Mouse (Mus musculus): Measurements from ENCODE around the gene Serpina1e. TPM values are rescaled to one million over a fixed set of nuclear protein-coding genes. Genes with fewer than 3 reads are reported as not detected.

Gene Serpina1e
- polyA plus RNA-seq, 1 experiment from 2014 or later = 82.4 TPM

DNA sequence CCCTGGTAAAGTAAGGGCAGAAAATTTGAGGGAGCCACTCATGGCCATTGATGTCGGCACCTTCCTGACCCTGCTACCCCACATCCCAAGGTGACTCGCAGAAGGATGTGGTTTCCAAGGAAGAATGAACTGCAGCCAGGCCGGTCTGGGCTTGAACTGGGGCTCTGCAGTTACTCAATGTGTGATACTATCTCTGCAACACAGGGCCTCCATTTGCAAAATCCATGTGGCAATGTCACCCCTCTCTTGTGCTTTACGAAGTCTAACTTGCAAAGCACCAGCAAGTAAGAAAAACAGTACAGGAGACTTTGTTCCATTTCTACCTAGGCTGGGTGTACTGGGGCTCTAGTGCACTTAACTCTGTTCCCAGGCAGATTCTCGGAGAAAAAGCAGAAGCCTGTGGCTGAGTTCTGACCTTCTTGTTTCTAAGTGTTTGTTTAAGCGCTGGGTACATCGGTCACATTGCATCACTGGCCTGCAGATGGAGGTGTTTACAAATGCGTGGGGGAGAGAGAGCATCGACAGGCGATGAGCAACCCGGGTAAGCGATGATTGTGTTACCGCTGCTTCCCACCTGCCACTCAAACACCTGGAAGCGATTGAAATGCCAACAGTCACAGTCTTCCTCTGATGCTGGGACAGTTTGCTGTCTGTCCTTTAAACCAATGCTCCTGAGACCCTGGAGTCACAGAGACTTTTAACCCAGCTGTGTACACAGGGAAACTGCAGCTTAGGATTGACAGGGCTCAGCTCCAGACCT, 30.2 kb upstream of the Serpina1e start:
- H3K4me3 ChIP-seq (replicated peaks) = no peak overlapping the region
- ATAC-seq (ENCODE audit: low read depth) (peak; percentile 61), DNase-seq (no peak)
- WGBS (ENCODE audit: insufficient replicate concordance) = 39% methylated on average over 14 of the region's 14 CpGs
- H3K9ac ChIP-seq = no peak overlapping the region
- H3K36me3 ChIP-seq = no peaks in the 10 kb centered on the region
- no peaks in the 10 kb centered on the region for H3K27me3 ChIP-seq
- H3K4me1 ChIP-seq (replicated peaks) = peaks cover 4% of the 10 kb centered on the region
- 0 out of 2 replicates have a peak overlapping the region, but pooled peaks have one; percentile 19 for H3K4me2 ChIP-seq
- H3K27ac ChIP-seq = peak overlapping the region; percentile 70
- H3K9me3 ChIP-seq (replicated peaks) = no peaks in the 10 kb centered on the region

DNA sequence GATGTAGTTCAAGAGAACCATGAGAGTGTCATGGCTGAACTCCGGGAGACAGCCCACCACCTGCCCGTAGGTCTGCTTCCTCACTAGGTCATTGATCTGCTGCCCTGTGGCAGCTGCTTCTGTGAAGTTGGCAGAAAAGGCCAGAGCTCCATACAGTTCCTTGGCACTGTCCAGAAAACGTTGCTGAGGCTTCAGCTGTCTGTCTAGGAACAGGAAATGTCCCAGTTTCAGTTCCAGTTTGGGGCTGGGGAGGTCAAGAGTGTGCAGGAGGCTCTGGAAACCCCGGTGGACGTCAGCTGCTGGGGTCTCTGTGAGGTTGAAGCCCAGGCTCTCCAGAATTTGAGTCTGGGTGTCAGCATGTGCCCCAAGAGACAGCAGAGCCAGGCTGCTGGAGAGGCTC, 27.1 kb upstream of the Serpina1e start:
- no peaks in the 10 kb centered on the region for H3K27me3 ChIP-seq
- no peaks in the 10 kb centered on the region for H3K9me3 ChIP-seq (replicated peaks)
- peaks cover 4% of the 10 kb centered on the region for H3K4me1 ChIP-seq (replicated peaks)
- H3K4me3 ChIP-seq (replicated peaks) = no peak overlapping the region
- no peaks in the 10 kb centered on the region for H3K36me3 ChIP-seq
- DNase-seq (no peak), ATAC-seq (ENCODE audit: low read depth) (no peak)
- no peak overlapping the region for H3K27ac ChIP-seq
- no peak overlapping the region for H3K9ac ChIP-seq
- WGBS (ENCODE audit: insufficient replicate concordance) = 46% methylated on average over 5 of the region's 5 CpGs
- no peak overlapping the region for H3K4me2 ChIP-seq

DNA sequence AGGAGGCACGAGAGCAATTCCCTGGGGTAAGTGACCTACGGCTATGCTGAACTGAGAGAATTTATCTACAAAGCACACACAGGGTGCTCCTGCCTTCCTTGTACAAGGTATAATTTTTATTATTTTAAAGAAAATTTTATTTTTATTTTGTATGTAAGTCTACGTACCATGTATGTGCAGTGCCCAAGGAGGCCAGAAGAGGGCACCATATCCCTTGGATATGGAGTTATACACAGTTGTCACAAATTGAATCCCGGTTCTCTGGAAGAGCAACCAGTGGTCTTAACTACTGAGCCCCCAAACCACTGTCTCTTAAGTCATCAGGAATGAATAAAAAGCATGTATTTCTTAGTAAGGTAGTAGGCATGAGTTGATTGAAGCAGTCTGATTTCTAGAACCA, 26.2 kb upstream of the Serpina1e start:
- Histone ChIP-seq H3K27ac (no peak overlapping the region), H3K4me1 (replicated peaks) (peaks cover 4% of the 10 kb centered on the region; the same call in 1 of the 2 replicates), H3K36me3 (no peaks in the 10 kb centered on the region), H3K4me3 (replicated peaks) (no peak overlapping the region), H3K4me2 (no peak overlapping the region), H3K27me3 (no peaks in the 10 kb centered on the region), H3K9ac (no peak overlapping the region), H3K9me3 (replicated peaks) (no peaks in the 10 kb centered on the region)
- no peak for ATAC-seq (ENCODE audit: low read depth)
- DNase-seq = no peak
- 60% methylated on average over 4 of the region's 4 CpGs for WGBS (ENCODE audit: insufficient replicate concordance)

DNA sequence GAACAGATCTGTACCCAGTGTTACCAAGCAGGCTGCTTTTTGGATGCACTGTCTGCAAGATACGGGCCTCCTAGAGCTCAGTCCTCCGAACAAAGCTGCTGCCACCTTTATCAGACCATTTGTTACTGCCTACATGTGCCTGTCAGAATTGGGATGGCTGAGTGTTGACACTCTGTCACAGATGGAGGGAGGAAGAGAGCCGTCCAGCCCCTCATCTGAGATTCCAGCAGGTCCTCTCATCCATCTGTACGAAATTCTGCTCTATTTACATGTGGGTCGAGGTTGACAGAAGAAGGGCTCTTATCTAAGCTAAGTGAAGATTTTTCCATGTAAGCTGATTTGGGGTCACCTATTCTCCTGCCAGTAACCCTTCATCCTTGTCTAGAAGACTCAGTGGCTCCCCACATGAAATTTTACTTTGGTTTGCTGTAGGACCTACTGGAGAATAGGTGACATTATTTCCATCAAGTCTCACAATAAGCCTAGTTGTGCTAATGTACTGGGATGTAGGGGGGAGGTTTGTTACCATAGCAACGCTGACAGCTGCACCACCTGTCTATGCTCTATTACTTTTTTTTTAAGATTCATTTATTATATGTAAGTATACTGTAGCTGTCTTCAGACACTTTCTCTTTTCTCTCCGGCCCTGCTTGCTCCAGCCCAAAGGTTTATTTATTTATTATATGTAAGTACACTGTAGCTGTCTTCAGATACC, 23.0 kb upstream of the Serpina1e start:
- 63% methylated on average over 7 of the region's 7 CpGs for WGBS (ENCODE audit: insufficient replicate concordance)
- Histone ChIP-seq H3K27ac (no peak overlapping the region), H3K4me2 (no peak overlapping the region), H3K27me3 (no peaks in the 10 kb centered on the region), H3K9me3 (replicated peaks) (no peaks in the 10 kb centered on the region), H3K4me1 (replicated peaks) (no peaks in the 10 kb centered on the region), H3K4me3 (replicated peaks) (no peak overlapping the region), H3K9ac (no peak overlapping the region), H3K36me3 (no peaks in the 10 kb centered on the region)
- DNase-seq (no peak), ATAC-seq (ENCODE audit: low read depth) (no peak)

DNA sequence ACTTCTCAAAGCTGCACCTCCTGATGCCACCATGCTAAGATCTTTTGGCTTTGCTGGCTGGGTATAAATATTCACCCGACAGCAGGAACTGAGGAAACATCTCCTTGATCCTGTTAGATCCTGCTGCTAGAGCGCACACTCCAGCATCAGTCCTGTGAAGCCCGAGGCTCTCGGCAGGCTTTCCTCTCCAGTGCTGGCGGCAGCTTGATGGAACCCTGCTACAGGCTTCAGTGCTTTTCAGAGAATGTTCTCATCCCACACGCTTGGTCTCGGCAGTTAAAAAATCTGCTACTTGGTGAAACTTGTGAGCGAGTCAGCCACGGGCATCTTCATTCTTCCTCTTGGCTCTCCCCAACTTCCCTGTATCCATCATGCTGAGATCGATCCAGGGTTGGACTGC, 19.5 kb upstream of the Serpina1e start:
- H3K4me2 ChIP-seq = no peak overlapping the region
- no peaks in the 10 kb centered on the region for H3K36me3 ChIP-seq
- DNase-seq (no peak), ATAC-seq (ENCODE audit: low read depth) (no peak)
- no peak overlapping the region for H3K4me3 ChIP-seq (replicated peaks)
- H3K27me3 ChIP-seq = no peaks in the 10 kb centered on the region
- no peaks in the 10 kb centered on the region for H3K4me1 ChIP-seq (replicated peaks)
- no peak overlapping the region for H3K27ac ChIP-seq
- 72% methylated on average over 10 of the region's 10 CpGs for WGBS (ENCODE audit: insufficient replicate concordance)
- no peaks in the 10 kb centered on the region for H3K9me3 ChIP-seq (replicated peaks)
- H3K9ac ChIP-seq = no peak overlapping the region

DNA sequence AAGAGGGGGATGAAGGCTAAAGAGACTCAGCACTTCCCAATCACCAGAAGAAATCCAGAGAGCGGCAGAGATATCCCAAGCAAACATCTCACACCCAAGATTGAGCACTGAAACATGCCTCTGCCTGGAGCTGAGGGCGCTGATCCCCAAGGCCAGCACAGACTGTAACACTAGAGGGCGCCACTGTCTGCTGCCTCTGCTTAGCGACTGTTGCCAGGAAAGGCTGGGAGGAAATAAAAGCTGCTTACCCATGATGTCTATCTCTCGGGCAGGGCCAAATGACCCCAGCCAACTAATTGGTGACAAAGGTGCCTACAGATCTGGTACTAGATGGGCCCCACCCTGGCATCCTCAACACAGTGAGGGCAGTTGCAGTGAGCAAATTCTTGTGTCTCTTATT, 19.1 kb upstream of the Serpina1e start:
- no peak overlapping the region for H3K4me2 ChIP-seq
- H3K27me3 ChIP-seq = no peaks in the 10 kb centered on the region
- H3K4me1 ChIP-seq (replicated peaks) = no peaks in the 10 kb centered on the region
- no peaks in the 10 kb centered on the region for H3K36me3 ChIP-seq
- no peak overlapping the region for H3K4me3 ChIP-seq (replicated peaks)
- H3K27ac ChIP-seq = no peak overlapping the region
- DNase-seq (no peak), ATAC-seq (ENCODE audit: low read depth) (no peak)
- H3K9me3 ChIP-seq (replicated peaks) = no peaks in the 10 kb centered on the region
- H3K9ac ChIP-seq = no peak overlapping the region
- WGBS (ENCODE audit: insufficient replicate concordance) = 29% methylated on average over 5 of the region's 5 CpGs

DNA sequence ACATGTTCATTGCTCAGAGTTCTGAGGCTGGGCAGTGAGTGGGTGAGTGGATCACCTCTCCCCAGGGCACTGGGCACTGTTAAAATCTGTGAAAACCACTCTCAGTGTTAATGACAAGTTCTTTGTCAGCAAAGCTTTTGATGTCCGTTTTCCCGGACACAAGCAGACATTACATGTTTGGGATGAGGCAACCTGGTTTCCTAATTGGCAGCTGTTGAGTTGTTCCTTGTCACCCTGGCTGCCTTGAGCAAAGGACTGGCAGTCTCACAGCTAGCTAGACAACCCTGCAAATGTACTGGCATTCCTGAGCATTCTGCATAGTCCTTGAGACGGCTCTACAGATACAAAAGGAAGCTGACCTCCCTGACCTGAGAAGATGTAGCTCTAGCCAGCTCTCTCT, 18.3 kb upstream of the Serpina1e start:
- DNase-seq (no peak), ATAC-seq (ENCODE audit: low read depth) (no peak)
- no peaks in the 10 kb centered on the region for H3K36me3 ChIP-seq
- H3K4me1 ChIP-seq (replicated peaks) = no peaks in the 10 kb centered on the region
- H3K4me2 ChIP-seq = no peak overlapping the region
- no peak overlapping the region for H3K27ac ChIP-seq
- H3K9me3 ChIP-seq (replicated peaks) = no peaks in the 10 kb centered on the region
- WGBS (ENCODE audit: insufficient replicate concordance) = 70% methylated on average over 3 of the region's 3 CpGs
- no peak overlapping the region for H3K4me3 ChIP-seq (replicated peaks)
- no peak overlapping the region for H3K9ac ChIP-seq
- no peaks in the 10 kb centered on the region for H3K27me3 ChIP-seq

DNA sequence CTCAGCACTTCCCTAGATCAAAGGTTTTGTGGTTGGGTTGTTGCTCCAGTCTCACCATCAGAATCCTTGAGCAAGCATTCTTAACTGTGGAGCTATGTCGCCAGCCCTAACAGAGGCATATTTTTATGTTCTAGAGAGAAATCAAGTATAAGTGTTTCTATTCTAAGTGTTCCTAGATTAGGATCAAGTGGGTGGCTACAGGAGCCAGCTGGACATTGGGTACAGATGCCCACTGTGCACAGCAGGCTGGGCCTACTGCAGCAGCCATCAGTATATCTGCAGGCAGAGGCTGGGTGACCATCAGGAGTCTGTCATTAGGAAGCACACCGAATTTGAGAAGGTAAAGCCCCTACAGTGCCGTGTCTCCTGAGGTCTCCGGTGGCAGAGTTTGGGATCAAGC, 12.3 kb upstream of the Serpina1e start:
- Histone ChIP-seq H3K9ac (no peak overlapping the region), H3K27me3 (no peaks in the 10 kb centered on the region), H3K9me3 (replicated peaks) (peaks cover 3% of the 10 kb centered on the region; the same call in 1 of the 2 replicates), H3K4me3 (replicated peaks) (no peak overlapping the region), H3K4me1 (replicated peaks) (no peaks in the 10 kb centered on the region), H3K27ac (no peak overlapping the region), H3K36me3 (no peaks in the 10 kb centered on the region), H3K4me2 (no peak overlapping the region)
- ATAC-seq (ENCODE audit: low read depth) (no peak), DNase-seq (no peak)
- 70% methylated on average over 4 of the region's 4 CpGs for WGBS (ENCODE audit: insufficient replicate concordance)

DNA sequence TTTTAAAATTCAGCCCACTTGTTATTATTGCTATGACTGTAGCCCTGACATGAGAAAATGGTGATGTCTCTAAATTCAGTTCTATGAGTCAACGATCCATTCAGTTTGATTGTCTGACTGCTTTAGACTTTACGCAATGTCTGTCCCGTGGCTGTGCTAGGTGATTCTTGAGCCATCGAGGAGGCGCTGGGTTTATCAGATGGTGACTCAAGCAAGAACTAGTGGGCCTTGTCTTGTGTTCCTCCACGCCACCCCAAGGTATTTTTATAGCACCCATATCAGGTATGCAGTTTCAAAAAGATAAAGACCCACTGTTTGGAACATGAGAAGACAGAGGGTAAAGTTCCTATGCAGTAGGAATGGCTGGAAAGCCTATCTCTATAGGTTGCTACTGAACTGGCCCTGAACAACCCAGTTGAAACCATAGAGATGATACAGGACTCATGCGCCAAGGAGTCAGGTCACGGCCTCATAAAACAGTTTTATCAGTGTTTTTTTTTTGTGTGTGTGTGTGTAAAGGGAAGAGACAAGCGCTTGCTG, 10.9 kb upstream of the Serpina1e start:
- ATAC-seq (ENCODE audit: low read depth) = no peak
- DNase-seq = no peak
- no peak overlapping the region for H3K27ac ChIP-seq
- H3K4me2 ChIP-seq = no peak overlapping the region
- H3K27me3 ChIP-seq = no peaks in the 10 kb centered on the region
- no peaks in the 10 kb centered on the region for H3K4me1 ChIP-seq (replicated peaks)
- peaks cover 3% of the 10 kb centered on the region; the same call in 1 of the 2 replicates for H3K9me3 ChIP-seq (replicated peaks)
- no peak overlapping the region for H3K9ac ChIP-seq
- H3K4me3 ChIP-seq (replicated peaks) = no peak overlapping the region
- no peaks in the 10 kb centered on the region for H3K36me3 ChIP-seq
- WGBS (ENCODE audit: insufficient replicate concordance) = 72% methylated on average over 9 of the region's 9 CpGs

DNA sequence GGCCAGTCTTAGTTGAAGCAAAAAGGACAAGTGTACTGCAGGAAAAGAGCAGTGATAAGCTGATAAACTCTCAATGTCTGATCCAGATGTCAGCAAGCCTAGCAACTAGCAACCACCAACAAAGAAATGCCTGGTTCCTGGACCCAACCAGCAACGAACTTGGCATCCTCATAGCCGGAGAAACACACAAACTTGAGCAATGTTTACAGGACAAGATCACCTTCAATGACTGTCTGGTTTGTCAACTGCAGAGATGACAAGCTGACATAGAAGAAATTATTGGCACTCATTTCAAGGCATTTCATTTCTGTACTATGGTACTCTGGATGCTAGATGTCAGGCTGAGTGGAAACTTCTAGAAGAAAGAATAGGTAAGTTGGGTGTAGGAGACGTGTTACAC, 8.0 kb upstream of the Serpina1e start:
- Histone ChIP-seq H3K27ac (no peak overlapping the region), H3K4me1 (replicated peaks) (0 out of 2 replicates have a peak, but pooled peaks cover 3% of the 10 kb centered on the region), H3K4me3 (replicated peaks) (no peak overlapping the region), H3K27me3 (no peaks in the 10 kb centered on the region), H3K9me3 (replicated peaks) (peaks cover 7% of the 10 kb centered on the region; the same call in 1 of the 2 replicates), H3K9ac (no peak overlapping the region), H3K4me2 (no peak overlapping the region), H3K36me3 (no peaks in the 10 kb centered on the region)
- no peak for DNase-seq
- 55% methylated on average over 3 of the region's 3 CpGs for WGBS (ENCODE audit: insufficient replicate concordance)
- ATAC-seq (ENCODE audit: low read depth) = no peak

DNA sequence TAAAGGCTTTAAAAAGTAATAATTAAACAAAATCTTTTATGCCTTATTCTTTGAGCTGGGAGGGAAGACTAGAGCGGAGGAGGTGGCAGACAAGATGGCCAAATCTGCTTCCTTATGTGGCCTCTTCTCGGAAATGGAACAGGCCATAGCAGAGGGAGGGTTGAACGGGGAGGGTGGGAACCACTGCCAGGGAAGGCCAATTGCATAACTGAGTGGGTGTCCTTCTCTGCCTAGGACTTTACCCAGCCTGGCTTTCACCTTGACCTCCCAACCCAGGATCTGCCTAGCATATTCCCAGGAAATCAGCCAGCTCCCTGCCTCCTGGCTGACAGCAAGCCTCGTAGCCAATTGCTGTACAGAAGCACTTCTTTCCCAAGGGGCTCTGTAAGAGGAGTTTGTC, 4.5 kb upstream of the Serpina1e start:
- no peaks in the 10 kb centered on the region for H3K27me3 ChIP-seq
- 51% methylated on average over 4 of the region's 4 CpGs for WGBS (ENCODE audit: insufficient replicate concordance)
- no peaks in the 10 kb centered on the region for H3K36me3 ChIP-seq
- no peak overlapping the region for H3K27ac ChIP-seq
- no peak overlapping the region for H3K9ac ChIP-seq
- peaks cover 4% of the 10 kb centered on the region; the same call in 1 of the 2 replicates for H3K9me3 ChIP-seq (replicated peaks)
- no peak for DNase-seq
- 0 out of 2 replicates have a peak, but pooled peaks cover 3% of the 10 kb centered on the region for H3K4me1 ChIP-seq (replicated peaks)
- ATAC-seq (ENCODE audit: low read depth) = peak; percentile 62
- H3K4me3 ChIP-seq (replicated peaks) = no peak overlapping the region
- no peak overlapping the region for H3K4me2 ChIP-seq

Measured in liver, embryonic 13.5 days (tissue).